Mouse (Mus musculus): Measurements from ENCODE around the gene Ccdc194. TPM values are rescaled to one million over a fixed set of nuclear protein-coding genes. Genes with fewer than 3 reads are reported as not detected.

Ccdc194 gene
- total and polyA plus RNA-seq, 2 experiments from 2014 or later: 0.16 to 0.48 TPM

DNA sequence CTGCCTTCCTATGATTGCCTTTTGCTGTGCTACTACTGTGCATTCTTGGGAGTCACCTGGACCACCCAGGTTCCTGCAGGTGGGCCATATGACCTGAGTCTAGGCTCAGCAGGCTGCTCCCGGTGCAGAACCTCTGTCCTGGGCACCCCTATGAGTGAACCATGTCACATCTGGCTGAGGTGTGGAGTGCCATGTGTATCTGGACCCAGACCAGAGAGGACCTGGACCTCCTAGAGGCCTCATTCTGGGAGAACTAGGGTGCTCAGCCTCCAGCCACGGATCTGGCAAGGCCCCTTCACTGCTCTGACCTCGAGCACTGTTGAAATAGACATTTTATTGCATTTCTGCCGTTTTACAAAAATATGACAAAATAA is 49.8 kb downstream of the Ccdc194 start:
- Histone ChIP-seq H3K9me3 (ENCODE audit: low read length) (no peaks in the 10 kb centered on the region), H3K9ac (peak overlapping the region; percentile 68), H3K27me3 (ENCODE audit: insufficient read depth, low read length) (no peaks in the 10 kb centered on the region), H3K27ac (ENCODE audit: low read depth, low read length) (peak overlapping the region; percentile 91), H3K36me3 (ENCODE audit: insufficient read depth) (peaks cover 64% of the 10 kb centered on the region), H3K4me1 (ENCODE audit: insufficient read depth) (peaks cover 5% of the 10 kb centered on the region), H3K4me2 (ENCODE audit: low read depth) (peak overlapping the region; percentile 88), H3K4me3 (ENCODE audit: low read depth, low read length) (peak overlapping the region; percentile 55)
- 31% methylated on average over 4 of the region's 4 CpGs for WGBS
- ATAC-seq: no peak
- no peak for TF ChIP-seq CTCF (IDR thresholded peaks at IDR 0.05; ENCODE audit: low read depth)
- peak; percentile 36 for DNase-seq

DNA sequence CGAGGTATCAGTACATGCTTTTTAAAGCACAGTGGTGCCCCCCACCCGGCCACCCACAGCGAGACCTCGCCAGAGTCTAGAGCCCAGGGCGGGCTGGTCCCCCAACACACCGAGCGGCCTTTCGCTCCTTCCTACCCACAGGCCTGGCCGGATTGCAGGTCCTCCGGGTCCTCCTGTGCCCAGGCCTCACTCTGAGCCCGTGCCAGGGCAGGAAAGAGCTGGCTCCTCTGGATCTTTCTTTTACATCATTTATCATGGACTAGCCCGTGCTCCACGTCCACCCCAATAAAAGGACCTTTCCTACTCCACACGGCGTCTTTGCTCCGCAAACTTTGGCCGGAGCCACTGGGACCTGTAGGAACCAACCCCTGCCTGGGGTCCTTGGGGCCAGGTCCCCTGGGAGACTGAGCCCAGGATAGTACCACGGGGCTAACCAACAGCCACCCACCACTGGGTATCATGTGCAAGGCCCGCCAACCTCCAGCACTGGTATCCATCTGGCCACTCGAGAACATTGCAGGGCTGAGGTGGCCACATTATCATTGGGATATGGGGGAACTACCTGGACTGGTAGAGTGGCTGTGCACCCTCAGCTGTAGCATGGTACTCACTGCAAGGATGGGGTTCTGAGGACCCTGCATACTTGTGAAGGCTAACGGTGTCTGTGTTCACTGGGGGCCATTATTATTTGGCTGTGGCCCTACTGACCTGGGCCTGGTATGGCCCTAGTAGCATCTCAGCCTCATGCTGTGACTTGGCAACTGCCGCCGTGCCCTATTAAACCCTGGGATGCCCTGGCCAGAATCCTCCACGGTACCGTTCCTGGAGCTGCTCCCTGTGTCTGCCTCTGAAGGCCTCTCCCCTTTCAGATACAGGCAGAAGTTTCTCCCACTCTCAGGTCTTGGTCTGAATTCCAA is 50.5 kb downstream of the Ccdc194 start:
- H3K4me2 ChIP-seq (ENCODE audit: low read depth): peak overlapping the region; percentile 88; the same call in 1 of the 2 replicates
- no peak overlapping the region for H3K4me3 ChIP-seq (ENCODE audit: low read depth, low read length)
- H3K36me3 ChIP-seq (ENCODE audit: insufficient read depth): peaks cover 57% of the 10 kb centered on the region
- H3K4me1 ChIP-seq (ENCODE audit: insufficient read depth): peaks cover 9% of the 10 kb centered on the region
- DNase-seq (no peak), ATAC-seq (no peak)
- TF ChIP-seq CTCF (IDR thresholded peaks at IDR 0.05; ENCODE audit: low read depth): no peak
- 85% methylated on average over 25 of the region's 25 CpGs for WGBS
- H3K9ac ChIP-seq: no peak overlapping the region
- no peaks in the 10 kb centered on the region for H3K9me3 ChIP-seq (ENCODE audit: low read length)
- H3K27ac ChIP-seq (ENCODE audit: low read depth, low read length): 0 out of 2 replicates have a peak overlapping the region, but pooled peaks have one; percentile 3
- no peaks in the 10 kb centered on the region for H3K27me3 ChIP-seq (ENCODE audit: insufficient read depth, low read length)

DNA sequence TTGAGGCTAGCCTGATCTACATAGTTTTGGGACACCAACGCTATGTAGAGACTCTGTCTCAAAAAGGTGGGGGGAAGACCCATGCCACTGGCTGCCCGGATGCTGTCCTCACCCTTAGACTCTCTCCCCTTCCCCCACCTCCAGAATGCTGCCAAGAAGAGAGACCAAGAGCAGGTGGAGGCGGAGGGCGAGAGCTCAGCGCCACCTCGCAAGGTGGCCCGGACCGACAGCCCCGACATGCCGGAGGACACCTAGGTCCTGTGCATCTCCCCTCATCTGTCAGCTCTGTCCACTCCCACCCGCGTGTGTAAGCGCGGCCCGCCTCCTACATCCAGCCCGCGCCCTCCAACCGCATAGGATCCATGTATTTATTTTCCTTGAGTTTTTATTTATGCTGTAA is 51.2 kb downstream of the Ccdc194 start:
- Histone ChIP-seq H3K27ac (ENCODE audit: low read depth, low read length) (no peak overlapping the region), H3K36me3 (ENCODE audit: insufficient read depth) (peaks cover 50% of the 10 kb centered on the region)

DNA sequence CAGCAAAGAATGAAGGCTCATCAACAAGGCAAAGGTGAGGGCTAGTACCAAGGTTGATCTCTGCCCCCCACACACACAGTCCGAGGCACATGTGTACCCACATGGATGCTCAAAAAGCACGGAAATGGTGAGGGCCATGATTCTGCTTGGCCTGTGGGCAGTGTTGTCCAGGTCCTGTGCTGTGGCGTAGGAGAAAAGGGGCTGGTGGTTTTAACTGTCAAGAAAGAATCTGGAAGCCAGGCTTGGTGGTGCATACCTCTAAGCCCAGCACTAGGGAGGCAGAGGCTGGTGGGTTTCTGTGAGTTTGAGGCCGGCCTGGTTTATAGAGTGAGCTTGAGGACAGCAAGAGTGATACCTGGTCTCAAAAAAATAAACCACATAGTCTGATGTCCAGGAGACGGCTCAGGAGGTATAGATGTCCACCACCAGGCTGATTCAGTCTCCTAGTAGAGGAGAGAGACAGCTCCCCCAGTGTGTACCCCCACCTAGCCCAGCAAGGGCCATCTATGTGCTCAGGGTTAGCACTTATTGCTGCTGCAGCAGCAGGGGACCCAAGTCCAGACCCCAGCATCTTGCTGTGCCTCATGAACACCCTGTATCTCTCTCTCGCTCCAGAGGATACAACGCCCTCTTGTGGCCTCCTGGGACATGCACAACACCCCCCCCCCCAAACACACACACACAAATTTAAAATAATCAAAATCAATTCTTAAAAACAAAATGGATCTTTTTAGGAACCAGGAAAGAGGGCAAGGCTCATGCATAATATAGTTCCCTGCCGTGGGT is 52.7 kb downstream of the Ccdc194 start:
- H3K4me1 ChIP-seq (ENCODE audit: insufficient read depth): peaks cover 14% of the 10 kb centered on the region
- H3K9me3 ChIP-seq (ENCODE audit: low read length): no peaks in the 10 kb centered on the region
- no peaks in the 10 kb centered on the region for H3K27me3 ChIP-seq (ENCODE audit: insufficient read depth, low read length)
- no peak for DNase-seq
- TF ChIP-seq CTCF (IDR thresholded peaks at IDR 0.05; ENCODE audit: low read depth): peak; percentile 56
- H3K9ac ChIP-seq: no peak overlapping the region
- 92% methylated on average over 8 of the region's 8 CpGs for WGBS
- ATAC-seq: no peak
- no peak overlapping the region for H3K27ac ChIP-seq (ENCODE audit: low read depth, low read length)
- H3K4me2 ChIP-seq (ENCODE audit: low read depth): no peak overlapping the region
- peaks cover 39% of the 10 kb centered on the region for H3K36me3 ChIP-seq (ENCODE audit: insufficient read depth)
- H3K4me3 ChIP-seq (ENCODE audit: low read depth, low read length): no peak overlapping the region

More for the DNA sequence above, 51.2 kb downstream of the Ccdc194 start:
- WGBS: 94% methylated on average over 18 of the region's 18 CpGs
- peaks cover 14% of the 10 kb centered on the region for H3K4me1 ChIP-seq (ENCODE audit: insufficient read depth)
- no peaks in the 10 kb centered on the region for H3K27me3 ChIP-seq (ENCODE audit: insufficient read depth, low read length)
- no peak overlapping the region for H3K4me3 ChIP-seq (ENCODE audit: low read depth, low read length)
- H3K9me3 ChIP-seq (ENCODE audit: low read length): no peaks in the 10 kb centered on the region
- TF ChIP-seq CTCF (IDR thresholded peaks at IDR 0.05; ENCODE audit: low read depth): no peak
- no peak overlapping the region for H3K4me2 ChIP-seq (ENCODE audit: low read depth)
- DNase-seq: no peak
- H3K9ac ChIP-seq: no peak overlapping the region
- ATAC-seq: no peak

DNA sequence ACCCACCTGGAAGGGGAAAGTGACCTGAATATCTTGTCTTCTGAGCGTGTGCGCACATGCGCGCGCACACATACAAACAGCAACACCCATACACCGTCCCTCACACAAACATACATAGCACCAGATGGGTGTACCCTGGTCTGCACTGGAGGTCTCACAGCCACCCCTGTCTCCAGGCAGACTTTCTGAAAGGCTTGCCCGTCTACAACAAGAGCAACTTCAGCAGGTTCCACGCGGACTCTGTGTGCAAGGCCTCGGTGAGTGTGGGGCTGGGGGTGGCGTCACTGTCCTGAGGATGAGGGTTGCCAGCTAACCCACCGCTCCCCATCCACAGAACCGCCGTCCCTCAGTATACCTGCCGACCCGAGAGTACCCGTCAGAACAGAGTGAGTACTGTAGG is 53.6 kb downstream of the Ccdc194 start:
- H3K36me3 ChIP-seq (ENCODE audit: insufficient read depth): peaks cover 39% of the 10 kb centered on the region
- H3K4me3 ChIP-seq (ENCODE audit: low read depth, low read length): no peak overlapping the region
- WGBS: 95% methylated on average over 17 of the region's 17 CpGs
- no peak overlapping the region for H3K4me2 ChIP-seq (ENCODE audit: low read depth)
- H3K27me3 ChIP-seq (ENCODE audit: insufficient read depth, low read length): no peaks in the 10 kb centered on the region
- no peak overlapping the region for H3K9ac ChIP-seq
- no peaks in the 10 kb centered on the region for H3K9me3 ChIP-seq (ENCODE audit: low read length)
- DNase-seq: no peak
- TF ChIP-seq CTCF (IDR thresholded peaks at IDR 0.05; ENCODE audit: low read depth): no peak
- H3K27ac ChIP-seq (ENCODE audit: low read depth, low read length): no peak overlapping the region
- no peak for ATAC-seq
- peaks cover 9% of the 10 kb centered on the region for H3K4me1 ChIP-seq (ENCODE audit: insufficient read depth)

DNA sequence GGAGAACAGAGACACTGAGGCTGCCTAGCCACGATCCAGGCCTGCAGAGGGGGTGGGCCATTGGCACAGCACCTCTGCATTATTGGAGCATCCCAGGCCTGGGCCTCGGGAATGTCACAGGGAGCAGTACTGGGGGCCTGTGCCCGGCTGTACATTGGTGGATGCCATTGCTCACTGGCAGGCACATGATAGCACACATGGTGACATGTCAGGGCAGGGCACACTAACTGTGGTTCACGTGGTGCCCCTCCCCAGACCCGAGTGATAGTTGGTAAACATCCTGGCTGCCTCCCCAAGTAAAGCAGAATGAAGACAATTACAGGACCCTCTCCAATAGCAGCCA is 54.6 kb downstream of the Ccdc194 start:
- Histone ChIP-seq H3K4me1 (ENCODE audit: insufficient read depth) (peaks cover 10% of the 10 kb centered on the region), H3K9me3 (ENCODE audit: low read length) (no peaks in the 10 kb centered on the region), H3K27ac (ENCODE audit: low read depth, low read length) (no peak overlapping the region), H3K4me3 (ENCODE audit: low read depth, low read length) (no peak overlapping the region), H3K36me3 (ENCODE audit: insufficient read depth) (peaks cover 39% of the 10 kb centered on the region), H3K4me2 (ENCODE audit: low read depth) (no peak overlapping the region), H3K27me3 (ENCODE audit: insufficient read depth, low read length) (no peaks in the 10 kb centered on the region), H3K9ac (no peak overlapping the region)
- DNase-seq: no peak
- ATAC-seq: no peak
- TF ChIP-seq CTCF (IDR thresholded peaks at IDR 0.05; ENCODE audit: low read depth): no peak
- WGBS: 73% methylated on average over 5 of the region's 5 CpGs

Measured in forebrain, postnatal 0 days (tissue).